Mouse (Mus musculus): Measurements from ENCODE around the gene Zfy2.

Zfy2 gene

GRCm38 (mm10) chrY:2170309-2170708 is at the start of gene Zfy2:
Zfy2 (minus strand) TSS chrY:2170409.
- DNase-seq (ENCODE audit: low spot score in 2 of 2), result no peak
